Comparison of ENCODE assay signal across 25 mouse cellular contexts in genomic region chrX:157419451-157419850, GRCm38 (mm10). TPM values are rescaled to one million over a fixed set of nuclear protein-coding genes. Genes with fewer than 3 reads are reported as not detected.
"Had no signal": no experiment of that assay in that cellular context is flagged by ENCODE, and none has a peak within 500 bp of the region (broad histone marks: within the 10 kb centered on the region; RNA-seq: fewer than 3 reads in every experiment).

No protein-coding gene starts in this region.

- H3K27ac ChIP-seq: gastrocnemius, adult 2 months; heart, embryonic 10.5 days; hindbrain, embryonic 10.5 days; hindbrain, embryonic 12.5 days; hindbrain, embryonic 14.5 days; left cerebral cortex, adult 2 months; limb, embryonic 10.5 days; limb, embryonic 12.5 days; liver, embryonic 12.5 days; liver, embryonic 14.5 days had no signal

- H3K4me1 ChIP-seq: heart, embryonic 10.5 days; heart, embryonic 12.5 days; hindbrain, embryonic 10.5 days; hindbrain, embryonic 12.5 days; limb, embryonic 10.5 days; limb, embryonic 12.5 days; liver, embryonic 12.5 days had no signal

- H3K27me3 ChIP-seq: heart, embryonic 12.5 days; hindbrain, embryonic 12.5 days; liver, embryonic 12.5 days had no signal

- DNase-seq: gastrocnemius, adult 2 months; gastrocnemius, postnatal 10 days; gastrocnemius, postnatal 25 days; heart, adult 18-20 months; heart, postnatal 10 days; heart, postnatal 4 days; kidney, adult 11 months; kidney, adult 8-10 months; kidney, postnatal 10 days; kidney, postnatal 25 days; kidney, postnatal 4 days; liver had no signal

- H3K9ac ChIP-seq: heart, embryonic 12.5 days; hindbrain, embryonic 12.5 days; hindbrain, embryonic 14.5 days; limb, embryonic 12.5 days; liver, embryonic 12.5 days; liver, embryonic 14.5 days had no signal

- H3K36me3 ChIP-seq: heart, embryonic 10.5 days; heart, embryonic 12.5 days; hindbrain, embryonic 10.5 days; hindbrain, embryonic 12.5 days; limb, embryonic 10.5 days; limb, embryonic 12.5 days; liver, embryonic 12.5 days had no signal

- H3K9me3 ChIP-seq: heart, embryonic 10.5 days; heart, embryonic 12.5 days; hindbrain, embryonic 10.5 days; hindbrain, embryonic 12.5 days; limb, embryonic 10.5 days; limb, embryonic 12.5 days; liver, embryonic 12.5 days had no signal

- H3K4me2 ChIP-seq: heart, embryonic 12.5 days; hindbrain, embryonic 12.5 days; hindbrain, embryonic 14.5 days; limb, embryonic 12.5 days; liver, embryonic 12.5 days had no signal

- ATAC-seq: hindbrain, embryonic 16.5 days; inflammation-experienced regulatory T-cells, adult 6 months; liver, embryonic 12.5 days had no signal

- H3K4me3 ChIP-seq: gastrocnemius, adult 2 months; heart, embryonic 10.5 days; heart, embryonic 12.5 days; hindbrain, embryonic 10.5 days; hindbrain, embryonic 12.5 days; left cerebral cortex, adult 2 months; limb, embryonic 10.5 days; limb, embryonic 12.5 days; liver, embryonic 12.5 days had no signal

RNA-seq across cellular contexts. Expression of gene Phex, which starts 4.3 kb away (rescaled TPM):
- polyA plus RNA-seq: liver, embryonic 16.5 days had no signal
